Mouse (Mus musculus): Measurements from ENCODE around the gene Tmem50a.

DNA sequence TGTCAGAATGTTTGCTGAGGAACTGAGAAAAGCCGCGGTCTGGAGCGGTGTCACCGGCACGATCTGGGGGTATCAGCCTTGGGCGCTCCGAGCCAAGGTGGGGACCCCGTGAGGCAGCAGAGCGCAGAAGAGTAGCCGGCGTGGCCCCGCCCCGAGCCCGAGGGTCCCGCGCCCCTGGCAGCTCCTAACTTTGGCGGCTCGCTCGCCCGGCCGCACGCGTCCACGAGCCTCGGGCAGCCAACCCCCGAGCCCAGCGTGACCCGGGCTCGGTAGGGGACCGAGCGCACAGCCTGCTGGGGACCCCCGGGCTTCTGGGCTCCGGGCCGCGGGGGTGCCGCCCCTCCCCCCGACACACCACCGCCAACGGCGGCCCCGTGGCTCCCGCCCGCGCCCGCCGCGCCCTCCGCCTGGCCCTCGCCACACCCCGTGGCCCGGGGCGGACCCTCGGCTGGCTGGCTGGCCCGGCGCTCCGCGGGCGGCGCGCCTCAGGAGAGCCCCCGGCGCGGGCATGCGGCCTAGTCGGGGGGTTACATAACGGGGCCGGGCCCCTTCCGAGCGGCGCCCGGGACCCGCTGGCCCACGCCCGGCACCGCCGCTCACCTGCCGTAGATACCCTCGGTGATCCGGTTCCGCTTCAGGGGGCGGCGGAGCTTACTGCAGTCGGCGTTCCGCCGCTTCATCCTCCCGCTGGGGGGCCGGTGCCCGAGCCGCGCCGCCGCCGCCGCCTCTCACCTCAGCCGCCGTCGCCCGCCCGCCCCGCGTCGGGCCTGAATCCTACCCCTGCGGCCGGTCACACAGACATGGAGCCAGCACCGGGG is 62.2 kb downstream of the Tmem50a start:
- TF ChIP-seq CTCF (IDR thresholded peaks at IDR 0.05; ENCODE audit: low read depth): no peak
- TF ChIP-seq EP300 (IDR thresholded peaks at IDR 0.05; ENCODE audit: low read depth): no peak

Data from liver, embryonic 14.5 days (tissue).